Mouse (Mus musculus) cerebellum, adult 2 months (tissue): ENCODE results near the gene Nectin1.

Experiments used
- CTCF ChIP-seq: fragments of 200-500 bp; IDR thresholded peaks from 2 replicates; pipeline ENCODE4 v1.5.1; 2011; ENCODE audit warnings: low read depth, mild to moderate bottlenecking, control low read depth, low read length, moderate library complexity, borderline replicate concordance; ENCODE audit not compliant: insufficient read depth
- POLR2A ChIP-seq: fragments of 200-500 bp; IDR thresholded peaks from 2 replicates; pipeline ENCODE4 v1.6.1; 2011; ENCODE audit warnings: low read length, control low read depth, borderline replicate concordance; ENCODE audit not compliant: insufficient read depth

DNA sequence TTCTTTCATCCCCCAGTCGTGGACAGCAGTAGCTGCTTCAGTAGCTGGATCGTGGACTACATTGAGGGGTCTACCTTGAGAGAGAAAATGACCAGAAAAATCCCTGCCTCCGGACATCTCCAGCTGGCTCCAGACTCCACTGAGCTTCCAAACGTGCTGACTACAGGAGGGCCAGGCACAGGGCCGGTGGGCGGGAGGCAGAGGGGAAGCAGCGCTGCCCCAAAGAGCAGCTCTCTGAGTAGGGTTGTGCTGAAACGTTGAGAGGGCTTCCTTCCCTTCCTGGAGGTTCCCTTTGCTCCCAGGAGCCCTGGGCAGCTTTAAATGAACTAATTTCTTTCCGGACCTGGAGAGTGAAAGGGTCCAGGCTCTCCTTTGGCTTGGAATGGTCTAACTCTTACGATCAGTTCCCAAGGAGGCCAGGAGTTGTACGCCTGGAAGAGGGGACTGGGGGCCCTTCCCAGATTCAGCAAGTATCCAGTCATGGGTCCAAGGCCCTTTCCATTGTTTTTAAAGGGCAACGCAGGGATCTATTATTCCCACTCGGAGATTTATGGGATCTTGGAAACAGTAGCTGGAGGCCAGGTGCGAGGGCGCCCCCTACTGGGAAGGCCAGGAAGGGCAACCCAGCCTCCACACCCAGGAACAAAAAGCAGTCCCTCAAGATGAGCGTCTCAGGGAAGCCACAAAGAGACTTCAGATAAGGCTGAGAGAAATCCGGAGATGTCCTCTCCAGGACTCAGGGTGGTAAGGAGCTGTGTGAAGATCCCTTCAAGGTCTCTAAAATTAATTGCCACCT, 102.1 kb downstream of the Nectin1 start:
- TF ChIP-seq CTCF = peak; percentile 77
- TF ChIP-seq POLR2A = no peak
